Mouse (Mus musculus): Measurements from ENCODE around the gene Col16a1.

DNA sequence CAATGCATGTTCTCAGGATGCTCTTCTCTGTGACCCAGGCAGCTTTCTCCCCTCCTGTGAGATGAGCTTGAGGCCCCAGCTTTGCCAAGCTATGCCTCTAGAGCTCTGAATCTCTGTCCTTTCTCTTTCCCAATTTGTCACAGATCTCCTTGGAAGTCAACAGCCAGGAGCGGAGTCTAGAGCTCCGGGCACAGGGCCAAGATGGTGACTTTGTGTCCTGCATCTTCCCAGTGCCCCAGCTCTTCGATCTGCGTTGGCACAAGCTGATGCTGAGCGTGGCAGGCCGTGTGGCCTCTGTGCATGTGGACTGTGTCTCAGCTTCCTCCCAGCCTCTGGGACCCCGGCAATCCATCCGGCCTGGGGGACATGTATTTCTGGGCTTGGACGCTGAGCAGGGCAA, 5.5 kb downstream of the Col16a1 start:
- TF ChIP-seq CTCF (IDR thresholded peaks at IDR 0.05; ENCODE audit: low read depth) (no peak), EP300 (IDR thresholded peaks at IDR 0.05; ENCODE audit: low read depth) (no peak)
